Mouse (Mus musculus): ENCODE data around the gene Wwox. TPM values are rescaled to one million over a fixed set of nuclear protein-coding genes. Genes with fewer than 3 reads are reported as not detected.

The Wwox gene
- polyA plus RNA-seq, 1 experiment from 2014 or later = 12.9 TPM

GRCm38 (mm10) chr8:114849461-114849860 is 410.0 kb downstream of the Wwox start:
- ATAC-seq (ENCODE audit: low FRiP score, low TSS enrichment) (no peak), DNase-seq (no peak)
- H3K27ac ChIP-seq (replicated peaks; ENCODE audit: low read depth, low read length) = no peak overlapping the region
- no peaks in the 10 kb centered on the region for H3K9me3 ChIP-seq (ENCODE audit: control insufficient read depth, low read length)
- no peaks in the 10 kb centered on the region for H3K36me3 ChIP-seq (ENCODE audit: control insufficient read depth, insufficient read depth, low read length)
- peaks cover 37% of the 10 kb centered on the region for H3K4me1 ChIP-seq (ENCODE audit: control insufficient read depth, insufficient read depth, low read length)
- H3K27me3 ChIP-seq (ENCODE audit: control insufficient read depth, insufficient read depth, low read length) = no peaks in the 10 kb centered on the region
- no peak overlapping the region for H3K4me3 ChIP-seq (replicated peaks; ENCODE audit: low read depth, low read length)
- H3K9ac ChIP-seq (replicated peaks; ENCODE audit: low read length) = no peak overlapping the region
- no peak overlapping the region for H3K4me2 ChIP-seq (ENCODE audit: low read length)
- WGBS = 58% methylated on average over 9 of the region's 9 CpGs

- Histone ChIP-seq H3K27ac (replicated peaks; ENCODE audit: low read depth, low read length) (no peak overlapping the region), H3K27me3 (ENCODE audit: control insufficient read depth, insufficient read depth, low read length) (no peaks in the 10 kb centered on the region), H3K9ac (replicated peaks; ENCODE audit: low read length) (no peak overlapping the region), H3K4me3 (replicated peaks; ENCODE audit: low read depth, low read length) (no peak overlapping the region), H3K4me1 (ENCODE audit: control insufficient read depth, insufficient read depth, low read length) (peaks cover 37% of the 10 kb centered on the region), H3K36me3 (ENCODE audit: control insufficient read depth, insufficient read depth, low read length) (no peaks in the 10 kb centered on the region), H3K9me3 (ENCODE audit: control insufficient read depth, low read length) (no peaks in the 10 kb centered on the region), H3K4me2 (ENCODE audit: low read length) (no peak overlapping the region)
- DNase-seq (peak; percentile 47), ATAC-seq (ENCODE audit: low FRiP score, low TSS enrichment) (no peak)
- 36% methylated on average over 15 of the region's 15 CpGs for whole genome bisulfite sequencing
Measured at GRCm38 (mm10) chr8:114850014-114850870, 410.8 kb downstream of the Wwox start.

- no peak for ATAC-seq (ENCODE audit: low FRiP score, low TSS enrichment)
- H3K4me2 ChIP-seq (ENCODE audit: low read length) = no peak overlapping the region
- DNase-seq = no peak
Measured at GRCm38 (mm10) chr8:114853765-114854164, 414.3 kb downstream of the Wwox start.

GRCm38 (mm10) chr8:114855833-114856232 is 416.4 kb downstream of the Wwox start:
- 8% methylated on average over 7 of the region's 7 CpGs for WGBS
- no peaks in the 10 kb centered on the region for H3K9me3 ChIP-seq (ENCODE audit: control insufficient read depth, low read length)
- no peak overlapping the region for H3K9ac ChIP-seq (replicated peaks; ENCODE audit: low read length)
- peaks cover 10% of the 10 kb centered on the region for H3K4me1 ChIP-seq (ENCODE audit: control insufficient read depth, insufficient read depth, low read length)
- no peak overlapping the region for H3K4me3 ChIP-seq (replicated peaks; ENCODE audit: low read depth, low read length)
- DNase-seq (no peak), ATAC-seq (ENCODE audit: low FRiP score, low TSS enrichment) (no peak)
- no peak overlapping the region for H3K27ac ChIP-seq (replicated peaks; ENCODE audit: low read depth, low read length)
- H3K4me2 ChIP-seq (ENCODE audit: low read length) = peak overlapping the region; percentile 10; the same call in 1 of the 2 replicates
- no peaks in the 10 kb centered on the region for H3K27me3 ChIP-seq (ENCODE audit: control insufficient read depth, insufficient read depth, low read length)
- H3K36me3 ChIP-seq (ENCODE audit: control insufficient read depth, insufficient read depth, low read length) = no peaks in the 10 kb centered on the region

More at GRCm38 (mm10) chr8:114853765-114854164, 414.3 kb downstream of the Wwox start:
- H3K9ac ChIP-seq (replicated peaks; ENCODE audit: low read length) = no peak overlapping the region
- H3K36me3 ChIP-seq (ENCODE audit: control insufficient read depth, insufficient read depth, low read length) = no peaks in the 10 kb centered on the region
- no peak overlapping the region for H3K4me3 ChIP-seq (replicated peaks; ENCODE audit: low read depth, low read length)
- no peaks in the 10 kb centered on the region for H3K27me3 ChIP-seq (ENCODE audit: control insufficient read depth, insufficient read depth, low read length)
- no peaks in the 10 kb centered on the region for H3K9me3 ChIP-seq (ENCODE audit: control insufficient read depth, low read length)
- WGBS = 93% methylated on average over 4 of the region's 4 CpGs
- no peak overlapping the region for H3K27ac ChIP-seq (replicated peaks; ENCODE audit: low read depth, low read length)
- H3K4me1 ChIP-seq (ENCODE audit: control insufficient read depth, insufficient read depth, low read length) = peaks cover 21% of the 10 kb centered on the region

GRCm38 (mm10) chr8:114865911-114866310 is 426.5 kb downstream of the Wwox start:
- Histone ChIP-seq H3K9ac (replicated peaks; ENCODE audit: low read length) (no peak overlapping the region), H3K27me3 (ENCODE audit: control insufficient read depth, insufficient read depth, low read length) (no peaks in the 10 kb centered on the region), H3K27ac (replicated peaks; ENCODE audit: low read depth, low read length) (no peak overlapping the region), H3K36me3 (ENCODE audit: control insufficient read depth, insufficient read depth, low read length) (no peaks in the 10 kb centered on the region), H3K4me1 (ENCODE audit: control insufficient read depth, insufficient read depth, low read length) (no peaks in the 10 kb centered on the region), H3K4me3 (replicated peaks; ENCODE audit: low read depth, low read length) (no peak overlapping the region), H3K9me3 (ENCODE audit: control insufficient read depth, low read length) (peaks cover 5% of the 10 kb centered on the region; the same call in 1 of the 2 replicates), H3K4me2 (ENCODE audit: low read length) (no peak overlapping the region)
- DNase-seq = no peak
- WGBS = 16% methylated on average over 3 of the region's 3 CpGs
- ATAC-seq (ENCODE audit: low FRiP score, low TSS enrichment) = no peak

GRCm38 (mm10) chr8:114869321-114869720 is 429.9 kb downstream of the Wwox start:
- H3K4me3 ChIP-seq (replicated peaks; ENCODE audit: low read depth, low read length) = no peak overlapping the region
- 94% methylated on average over 6 of the region's 6 CpGs for WGBS
- ATAC-seq (ENCODE audit: low FRiP score, low TSS enrichment) (no peak), DNase-seq (no peak)
- H3K36me3 ChIP-seq (ENCODE audit: control insufficient read depth, insufficient read depth, low read length) = no peaks in the 10 kb centered on the region
- no peaks in the 10 kb centered on the region for H3K4me1 ChIP-seq (ENCODE audit: control insufficient read depth, insufficient read depth, low read length)
- peaks cover 5% of the 10 kb centered on the region; the same call in 1 of the 2 replicates for H3K9me3 ChIP-seq (ENCODE audit: control insufficient read depth, low read length)
- H3K27me3 ChIP-seq (ENCODE audit: control insufficient read depth, insufficient read depth, low read length) = no peaks in the 10 kb centered on the region
- H3K9ac ChIP-seq (replicated peaks; ENCODE audit: low read length) = no peak overlapping the region
- no peak overlapping the region for H3K27ac ChIP-seq (replicated peaks; ENCODE audit: low read depth, low read length)
- no peak overlapping the region for H3K4me2 ChIP-seq (ENCODE audit: low read length)

GRCm38 (mm10) chr8:114870410-114870809 is 431.0 kb downstream of the Wwox start:
- 95% methylated on average over 8 of the region's 8 CpGs for WGBS
- Histone ChIP-seq H3K36me3 (ENCODE audit: control insufficient read depth, insufficient read depth, low read length) (no peaks in the 10 kb centered on the region), H3K4me2 (ENCODE audit: low read length) (no peak overlapping the region), H3K4me1 (ENCODE audit: control insufficient read depth, insufficient read depth, low read length) (no peaks in the 10 kb centered on the region), H3K27me3 (ENCODE audit: control insufficient read depth, insufficient read depth, low read length) (no peaks in the 10 kb centered on the region), H3K9me3 (ENCODE audit: control insufficient read depth, low read length) (peaks cover 5% of the 10 kb centered on the region; the same call in 1 of the 2 replicates), H3K27ac (replicated peaks; ENCODE audit: low read depth, low read length) (no peak overlapping the region), H3K9ac (replicated peaks; ENCODE audit: low read length) (no peak overlapping the region), H3K4me3 (replicated peaks; ENCODE audit: low read depth, low read length) (no peak overlapping the region)
- no peak for DNase-seq
- ATAC-seq (ENCODE audit: low FRiP score, low TSS enrichment) = no peak

GRCm38 (mm10) chr8:114872491-114872890 is 433.0 kb downstream of the Wwox start:
- Histone ChIP-seq H3K27me3 (ENCODE audit: control insufficient read depth, insufficient read depth, low read length) (no peaks in the 10 kb centered on the region), H3K9ac (replicated peaks; ENCODE audit: low read length) (no peak overlapping the region), H3K27ac (replicated peaks; ENCODE audit: low read depth, low read length) (no peak overlapping the region), H3K4me3 (replicated peaks; ENCODE audit: low read depth, low read length) (no peak overlapping the region), H3K36me3 (ENCODE audit: control insufficient read depth, insufficient read depth, low read length) (no peaks in the 10 kb centered on the region), H3K9me3 (ENCODE audit: control insufficient read depth, low read length) (peaks cover 5% of the 10 kb centered on the region; the same call in 1 of the 2 replicates), H3K4me1 (ENCODE audit: control insufficient read depth, insufficient read depth, low read length) (peaks cover 11% of the 10 kb centered on the region; the same call in 1 of the 2 replicates), H3K4me2 (ENCODE audit: low read length) (no peak overlapping the region)
- ATAC-seq (ENCODE audit: low FRiP score, low TSS enrichment) = no peak
- no peak for DNase-seq
- 68% methylated on average over 3 of the region's 3 CpGs for WGBS

GRCm38 (mm10) chr8:114875161-114875560 is 435.7 kb downstream of the Wwox start:
- no peak for ATAC-seq (ENCODE audit: low FRiP score, low TSS enrichment)
- Histone ChIP-seq H3K27me3 (ENCODE audit: control insufficient read depth, insufficient read depth, low read length) (no peaks in the 10 kb centered on the region), H3K9me3 (ENCODE audit: control insufficient read depth, low read length) (no peaks in the 10 kb centered on the region), H3K4me2 (ENCODE audit: low read length) (no peak overlapping the region), H3K36me3 (ENCODE audit: control insufficient read depth, insufficient read depth, low read length) (no peaks in the 10 kb centered on the region), H3K27ac (replicated peaks; ENCODE audit: low read depth, low read length) (no peak overlapping the region), H3K9ac (replicated peaks; ENCODE audit: low read length) (no peak overlapping the region), H3K4me1 (ENCODE audit: control insufficient read depth, insufficient read depth, low read length) (peaks cover 11% of the 10 kb centered on the region; the same call in 1 of the 2 replicates), H3K4me3 (replicated peaks; ENCODE audit: low read depth, low read length) (no peak overlapping the region)
- DNase-seq = no peak
- 87% methylated on average over 5 of the region's 5 CpGs for WGBS
